Mouse (Mus musculus): ENCODE data around the gene Atp1a4.
"Not testable (repeated sequence)": the region's sequence is repeated elsewhere in the genome, so short reads cannot be mapped to it uniquely, and the experiment has no call there.

Atp1a4 gene

DNA sequence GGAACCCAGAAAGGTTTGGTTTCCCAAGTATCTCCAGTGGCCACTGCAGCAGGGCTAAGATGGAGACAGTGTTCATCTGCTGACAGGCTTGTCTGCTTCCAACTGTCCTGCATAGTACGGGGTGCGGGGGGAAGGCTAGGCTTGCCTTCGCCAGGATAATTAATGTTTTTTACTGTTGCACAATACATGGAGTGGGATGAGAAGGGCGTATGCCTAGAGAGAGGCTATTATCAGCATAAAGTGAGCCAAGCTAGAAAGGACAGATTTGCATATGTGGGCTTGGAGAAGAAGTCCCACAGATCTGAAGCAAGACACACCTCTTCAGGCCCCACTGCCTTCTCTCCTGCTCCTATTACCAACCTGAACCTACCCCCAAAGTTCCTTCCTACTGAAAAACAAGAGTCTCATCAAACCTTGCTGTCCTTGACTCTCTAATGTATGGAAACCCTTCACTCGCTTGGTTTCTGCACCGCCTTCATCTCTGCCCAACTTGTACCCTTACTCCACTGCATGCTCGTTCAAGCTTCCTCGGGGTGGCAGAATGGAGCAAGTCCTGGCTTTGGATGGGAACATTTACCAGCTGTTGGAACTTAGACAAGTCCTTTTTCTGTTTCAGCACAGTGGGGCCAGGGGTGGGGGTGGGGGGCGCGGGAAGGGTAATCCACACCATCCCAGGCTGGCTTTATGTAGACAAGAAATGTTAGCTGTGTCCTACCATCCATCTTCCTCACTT is 23.5 kb upstream of the Atp1a4 start:
- ATAC-seq (ENCODE audit: low TSS enrichment) = peak; percentile 72

DNA sequence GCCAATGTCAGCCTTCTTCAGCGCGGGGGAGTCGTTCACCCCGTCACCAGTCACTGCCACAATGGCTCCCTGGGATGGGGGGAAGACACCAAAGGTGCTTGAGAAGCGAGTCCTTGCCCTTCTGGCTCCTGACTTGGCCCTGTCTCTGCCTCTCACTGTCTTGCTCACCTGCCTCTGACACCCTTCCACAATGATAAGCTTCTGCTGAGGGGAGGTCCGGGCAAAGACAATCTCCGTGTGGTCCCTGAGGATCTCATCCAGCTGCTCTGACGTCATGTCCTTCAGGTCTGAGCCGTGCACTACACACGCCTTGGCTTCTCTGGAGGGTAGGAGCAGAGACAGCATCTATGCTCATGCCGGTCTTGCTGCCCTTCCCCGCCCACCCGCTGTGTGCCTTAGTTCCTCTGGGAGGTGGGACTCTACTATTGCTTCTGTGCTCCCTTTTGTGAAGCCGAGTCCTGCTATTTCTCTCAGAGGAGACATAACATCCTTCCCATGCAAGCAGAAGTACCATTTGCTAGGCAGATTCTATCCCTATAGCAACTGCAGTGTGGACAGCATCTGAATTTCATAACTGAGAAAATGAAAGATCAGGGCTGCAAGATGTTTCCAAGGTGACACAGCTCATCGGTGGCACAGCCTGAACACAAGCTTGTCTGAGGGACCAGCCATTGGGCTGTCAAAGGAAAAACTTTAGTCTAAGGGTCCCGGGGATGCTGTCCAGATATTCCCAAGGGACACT is 21.7 kb upstream of the Atp1a4 start:
- ATAC-seq (ENCODE audit: low TSS enrichment) = peak; percentile 29

- no peak for ATAC-seq (ENCODE audit: low TSS enrichment)
Measured at GRCm38 (mm10) chr1:172278328-172278727, 20.1 kb upstream of the Atp1a4 start.

- no peak for ATAC-seq (ENCODE audit: low TSS enrichment)
Measured at GRCm38 (mm10) chr1:172277172-172277571, 19.0 kb upstream of the Atp1a4 start.

DNA sequence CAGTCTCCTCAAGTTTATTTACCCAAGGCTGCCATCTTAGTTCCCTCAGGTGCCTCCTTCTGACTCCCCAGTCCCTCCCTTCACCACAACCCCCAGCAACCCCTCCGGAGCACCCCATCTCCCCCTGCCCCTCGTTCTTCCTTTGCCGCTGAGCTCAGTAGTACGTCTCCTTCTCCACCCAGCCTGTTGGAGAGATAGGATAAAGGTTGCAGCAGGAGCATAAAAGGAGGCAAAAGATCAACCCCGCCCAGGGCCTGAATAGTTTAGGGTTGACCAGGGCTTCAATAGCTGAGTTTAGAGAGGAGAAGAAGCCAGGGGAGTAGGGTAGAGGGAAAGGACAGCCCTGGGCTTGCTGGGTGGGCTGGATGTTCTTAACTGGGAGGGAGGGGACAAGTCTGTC is 16.3 kb upstream of the Atp1a4 start:
- no peak for ATAC-seq (ENCODE audit: low TSS enrichment)

DNA sequence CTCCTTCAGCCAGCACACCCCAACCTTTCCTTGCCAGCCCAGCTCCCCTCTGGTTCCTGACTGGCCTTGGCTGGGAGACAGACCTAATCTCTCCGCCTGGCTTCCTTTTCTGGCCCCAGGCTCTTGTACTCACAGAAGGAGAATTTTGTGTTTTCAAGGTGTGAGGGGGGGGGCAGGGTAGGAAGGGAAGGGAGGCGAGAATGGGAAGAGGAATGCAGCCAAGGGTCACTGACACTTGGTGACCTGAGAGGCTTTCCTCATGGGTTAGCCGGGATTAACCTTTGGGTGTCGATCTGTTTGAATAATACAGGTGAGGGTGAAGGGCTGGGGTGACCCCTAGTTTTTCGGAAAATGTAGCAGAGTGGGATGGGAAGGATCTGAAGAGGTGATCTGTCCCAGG is 15.9 kb upstream of the Atp1a4 start:
- ATAC-seq (ENCODE audit: low TSS enrichment) = no peak

DNA sequence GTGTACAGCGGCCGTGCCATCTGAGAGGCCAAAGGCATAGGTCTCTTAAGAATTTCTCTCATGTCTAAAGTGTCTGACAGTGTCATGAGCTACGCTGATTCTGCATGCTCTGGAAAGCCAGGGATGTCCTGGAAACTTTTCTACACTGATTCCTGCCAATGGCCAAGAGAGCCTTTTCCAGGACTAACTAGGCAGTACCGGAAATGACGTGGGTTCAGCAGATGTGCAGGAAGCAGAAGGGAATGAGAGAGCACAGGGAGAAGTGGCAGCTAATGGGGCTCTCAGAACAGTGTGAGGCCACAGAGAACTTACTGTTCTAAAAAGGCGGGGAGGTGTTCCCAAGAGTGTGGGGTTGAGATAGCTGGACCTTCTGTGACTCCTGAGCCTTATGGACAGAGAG is 15.2 kb upstream of the Atp1a4 start:
- ATAC-seq (ENCODE audit: low TSS enrichment) = no peak

DNA sequence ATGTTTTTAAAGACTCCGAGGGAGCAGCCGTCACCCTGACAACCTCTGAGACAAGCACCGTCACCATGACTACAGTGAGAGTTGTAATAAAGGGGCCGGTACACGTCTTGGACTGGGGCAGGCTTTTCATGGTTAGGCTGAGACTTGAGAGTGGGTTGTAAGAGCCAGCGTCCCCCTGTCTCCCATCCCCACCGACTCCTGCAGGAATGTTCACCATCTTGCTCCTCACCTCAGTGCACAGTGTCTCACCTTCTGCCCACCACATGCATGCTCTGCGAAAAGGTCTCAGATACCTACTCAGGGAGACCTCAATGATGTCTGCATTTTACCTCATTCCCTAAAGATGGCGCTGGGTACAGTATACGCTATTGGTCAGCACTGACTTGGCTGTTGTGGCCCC is 13.6 kb upstream of the Atp1a4 start:
- peak; percentile 66 for ATAC-seq (ENCODE audit: low TSS enrichment)

GRCm38 (mm10) chr1:172271208-172271607 is 13.0 kb upstream of the Atp1a4 start:
- no peak for ATAC-seq (ENCODE audit: low TSS enrichment)

DNA sequence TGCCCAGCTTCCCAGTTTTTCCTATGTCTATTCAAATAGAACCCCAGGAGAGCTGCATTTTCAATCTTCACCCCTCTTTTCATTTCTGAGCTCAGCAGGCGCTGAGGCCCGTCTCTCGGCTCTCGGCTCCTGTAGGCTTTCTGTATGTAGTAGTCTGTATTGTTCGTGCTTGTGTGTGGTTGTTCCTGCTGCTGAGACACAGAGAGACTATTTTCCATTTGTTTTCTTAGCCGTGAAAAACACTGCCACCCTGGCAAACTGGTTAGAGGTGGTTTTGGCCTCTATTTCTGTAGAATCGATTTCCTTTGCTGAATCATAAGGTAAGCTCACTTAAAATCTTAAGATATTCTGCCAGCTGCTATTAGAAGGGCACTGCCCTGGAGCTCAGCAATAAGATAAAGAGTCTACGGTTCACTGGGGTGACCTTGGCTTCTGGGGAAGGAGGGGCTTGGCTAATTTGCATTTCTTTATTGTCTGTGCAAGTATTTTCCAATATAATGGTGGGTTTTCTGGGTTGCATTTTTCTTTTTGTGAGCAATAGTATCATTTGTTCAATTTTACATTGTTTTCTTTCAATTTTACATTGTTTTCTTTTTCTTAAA is 3.4 kb upstream of the Atp1a4 start, which contains the start of gene Igsf8:
TSS of gene Igsf8 (plus strand) at position 165 of the 602 bp plus-strand sequence.
- ATAC-seq (ENCODE audit: low TSS enrichment) = no peak

DNA sequence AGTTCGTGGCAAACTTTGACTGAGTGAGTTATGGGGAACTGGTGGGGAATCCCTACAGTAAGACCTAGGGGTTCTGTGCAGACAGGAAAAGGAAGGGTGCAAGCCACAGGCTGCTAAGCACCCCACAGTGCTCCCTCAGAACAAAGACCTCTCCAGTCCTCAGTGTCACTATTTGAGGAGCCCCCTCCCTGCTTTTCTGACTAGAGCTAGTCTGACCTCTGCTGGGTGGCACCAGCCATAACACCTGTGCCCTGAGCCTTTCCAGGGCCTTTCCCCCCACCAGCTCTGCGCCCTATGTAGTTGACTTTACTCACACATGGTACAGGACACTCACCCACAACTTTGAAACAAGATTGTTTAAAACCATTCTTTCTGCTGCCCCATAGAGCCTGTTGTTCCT is 10.5 kb downstream of the Atp1a4 start:
- peak; percentile 53 for ATAC-seq (ENCODE audit: low TSS enrichment)

DNA sequence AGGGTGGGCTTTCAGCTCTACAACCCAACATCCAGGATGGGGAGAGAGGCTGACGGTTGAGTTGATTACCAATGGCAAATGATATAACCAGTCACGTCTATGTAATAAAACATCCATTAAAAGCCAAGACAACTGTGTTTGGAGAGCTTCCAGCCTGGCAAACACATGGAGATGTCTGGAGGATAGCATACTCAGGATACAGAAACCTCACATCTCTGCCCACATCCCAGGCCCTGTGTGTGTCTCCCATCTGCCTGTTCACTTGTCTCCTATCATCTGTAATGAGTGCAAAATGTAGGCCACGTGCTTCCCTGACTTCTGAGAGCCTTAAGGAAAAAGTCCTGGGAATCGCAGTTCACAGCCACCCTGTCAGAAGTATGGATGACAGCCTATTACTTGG is 11.0 kb downstream of the Atp1a4 start:
- peak; percentile 83 for ATAC-seq (ENCODE audit: low TSS enrichment)

DNA sequence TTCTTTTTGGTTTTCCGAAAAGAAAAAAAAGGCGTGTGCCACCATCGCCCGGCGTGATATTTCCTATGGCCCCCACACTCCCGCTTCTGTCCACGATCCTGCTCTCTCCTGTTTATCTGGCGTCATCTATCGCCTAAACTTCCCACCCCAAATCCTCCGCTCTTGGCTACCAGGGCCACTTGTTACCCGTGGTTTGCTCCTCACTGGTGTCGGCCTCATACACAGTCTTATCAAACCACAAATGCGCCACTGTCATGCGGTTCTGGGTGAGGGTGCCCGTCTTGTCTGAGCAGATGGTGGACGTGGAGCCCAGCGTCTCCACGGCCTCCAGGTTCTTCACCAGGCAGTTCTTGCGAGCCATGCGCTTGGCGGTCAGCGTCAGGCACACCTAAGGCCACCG is 13.6 kb downstream of the Atp1a4 start:
- not testable (repeated sequence) for ATAC-seq (ENCODE audit: low TSS enrichment)

DNA sequence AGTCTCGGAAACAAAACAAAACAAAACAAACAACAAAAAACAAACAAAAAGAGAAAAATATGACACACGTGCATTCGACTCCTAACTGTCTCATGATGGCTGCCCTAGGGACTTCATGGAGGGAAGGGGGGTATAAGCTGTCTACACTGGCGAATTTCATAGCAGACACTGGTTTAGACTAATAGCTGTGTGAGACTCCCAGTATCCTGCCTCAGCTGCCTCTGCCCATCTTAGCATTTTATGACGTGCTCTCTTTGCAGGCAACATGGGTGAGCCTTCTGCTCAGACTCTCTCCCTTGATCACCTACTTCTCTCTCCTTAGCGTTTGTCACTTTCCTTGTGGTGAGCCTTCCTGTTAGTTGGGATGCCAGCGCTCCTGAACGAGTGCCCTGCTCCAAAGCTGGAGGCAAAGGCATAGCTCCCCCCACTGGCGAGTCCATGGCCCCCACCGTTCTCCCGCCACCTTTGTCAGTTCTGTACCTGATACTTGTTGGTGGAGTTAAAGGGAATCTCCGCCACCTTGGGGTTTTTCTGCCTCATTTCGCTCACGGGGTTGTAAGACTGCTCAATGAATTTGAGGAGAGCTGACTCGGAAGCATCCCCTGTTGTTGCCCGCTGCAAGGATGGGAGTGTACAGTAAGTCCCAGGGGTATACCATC is 14.5 kb downstream of the Atp1a4 start:
- no peak for ATAC-seq (ENCODE audit: low TSS enrichment)

DNA sequence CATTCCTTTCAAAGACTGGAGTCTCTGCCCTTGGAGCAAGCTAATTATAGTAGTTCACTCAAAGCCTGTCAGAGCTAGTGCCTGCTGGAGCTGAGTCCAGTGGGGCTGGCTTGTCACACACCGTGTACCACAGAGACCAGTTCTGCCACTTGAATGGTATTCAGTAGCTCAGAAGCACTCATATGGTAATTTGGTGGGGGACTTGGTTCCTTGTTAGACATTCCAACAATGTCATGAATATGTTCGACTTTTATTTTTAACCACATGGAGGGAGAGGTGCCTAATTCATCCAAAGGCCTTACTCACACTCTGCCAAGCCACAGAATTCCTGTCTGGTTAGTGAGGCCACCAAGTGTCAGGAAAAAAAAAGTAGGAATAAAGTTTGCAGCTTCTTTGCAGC is 15.8 kb downstream of the Atp1a4 start:
- no peak for ATAC-seq (ENCODE audit: low TSS enrichment)

- no peak for ATAC-seq (ENCODE audit: low TSS enrichment)
Measured at GRCm38 (mm10) chr1:172240945-172241708, 17.1 kb downstream of the Atp1a4 start.

GRCm38 (mm10) chr1:172229215-172229614 is 29.0 kb downstream of the Atp1a4 start:
- no peak for ATAC-seq (ENCODE audit: low TSS enrichment)

- ATAC-seq (ENCODE audit: low TSS enrichment) = no peak
Measured at GRCm38 (mm10) chr1:172228209-172228608, 30.0 kb downstream of the Atp1a4 start.

GRCm38 (mm10) chr1:172221297-172222063 is 36.7 kb downstream of the Atp1a4 start:
- no peak for ATAC-seq (ENCODE audit: low TSS enrichment)

GRCm38 (mm10) chr1:172220414-172220813 is 37.8 kb downstream of the Atp1a4 start:
- 0 out of 2 replicates have a peak, but pooled peaks have one; percentile 13 for ATAC-seq (ENCODE audit: low TSS enrichment)

All from frontal cortex, adult (tissue).